Mouse (Mus musculus): Measurements from ENCODE around the gene Selenoo. TPM values are rescaled to one million over a fixed set of nuclear protein-coding genes. Genes with fewer than 3 reads are reported as not detected.

Gene Selenoo
- polyA plus RNA-seq, 1 experiment from 2014 or later, result 17.2 TPM

DNA sequence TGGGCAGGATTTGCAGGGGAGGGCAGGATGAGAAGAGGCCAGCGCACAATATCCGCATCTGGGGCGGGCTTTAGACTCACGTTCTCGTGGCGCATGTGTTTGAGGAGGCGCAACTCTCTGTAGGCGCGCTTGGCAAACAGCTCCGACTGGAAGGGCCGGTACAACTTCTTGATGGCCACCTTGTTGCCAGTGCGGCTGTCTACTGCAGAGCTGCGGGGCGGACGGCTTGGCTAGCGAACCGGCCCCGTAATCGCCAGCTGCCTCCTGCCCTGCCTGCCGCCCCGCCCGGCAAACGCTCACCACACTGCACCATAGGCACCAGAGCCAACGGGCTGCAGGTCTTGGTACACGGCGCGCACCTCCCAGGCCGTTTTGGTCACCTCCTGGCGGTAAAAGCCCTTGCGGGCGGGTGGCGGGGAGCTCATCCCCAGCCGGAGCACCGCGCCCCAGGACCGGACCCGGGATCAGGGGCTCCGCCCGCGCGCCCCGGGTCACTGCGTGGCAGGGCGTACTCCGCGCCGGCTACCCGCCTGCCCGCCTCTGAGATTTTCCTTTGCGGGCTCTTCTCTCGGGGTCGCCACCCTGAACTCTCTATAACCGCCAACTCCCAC lies 51.3 kb downstream of the Selenoo start:
- WGBS, result 0% methylated on average over 47 of the region's 53 CpGs
- no peaks in the 10 kb centered on the region for H3K9me3 ChIP-seq (ENCODE audit: control insufficient read depth, low read length)
- ATAC-seq (ENCODE audit: low FRiP score) (peak; percentile 44), DNase-seq (ENCODE audit: low spot score) (peak; percentile 59)
- H3K4me1 ChIP-seq (replicated peaks; ENCODE audit: control insufficient read depth, insufficient read depth, low read length), result peaks cover 2% of the 10 kb centered on the region; the same call in 1 of the 2 replicates
- no peaks in the 10 kb centered on the region for H3K36me3 ChIP-seq (ENCODE audit: control insufficient read depth, insufficient read depth, low read length)
- H3K27ac ChIP-seq (ENCODE audit: low read depth, low read length), result peak overlapping the region; percentile 62
- peak overlapping the region; percentile 55 for H3K4me3 ChIP-seq (ENCODE audit: low read depth, low read length)
- peak overlapping the region; percentile 98 for H3K4me2 ChIP-seq (replicated peaks; ENCODE audit: low read depth, low read length)
- H3K9ac ChIP-seq (ENCODE audit: low read depth, low read length), result peak overlapping the region; percentile 73
- H3K27me3 ChIP-seq (ENCODE audit: control insufficient read depth, insufficient read depth, low read length), result no peaks in the 10 kb centered on the region

DNA sequence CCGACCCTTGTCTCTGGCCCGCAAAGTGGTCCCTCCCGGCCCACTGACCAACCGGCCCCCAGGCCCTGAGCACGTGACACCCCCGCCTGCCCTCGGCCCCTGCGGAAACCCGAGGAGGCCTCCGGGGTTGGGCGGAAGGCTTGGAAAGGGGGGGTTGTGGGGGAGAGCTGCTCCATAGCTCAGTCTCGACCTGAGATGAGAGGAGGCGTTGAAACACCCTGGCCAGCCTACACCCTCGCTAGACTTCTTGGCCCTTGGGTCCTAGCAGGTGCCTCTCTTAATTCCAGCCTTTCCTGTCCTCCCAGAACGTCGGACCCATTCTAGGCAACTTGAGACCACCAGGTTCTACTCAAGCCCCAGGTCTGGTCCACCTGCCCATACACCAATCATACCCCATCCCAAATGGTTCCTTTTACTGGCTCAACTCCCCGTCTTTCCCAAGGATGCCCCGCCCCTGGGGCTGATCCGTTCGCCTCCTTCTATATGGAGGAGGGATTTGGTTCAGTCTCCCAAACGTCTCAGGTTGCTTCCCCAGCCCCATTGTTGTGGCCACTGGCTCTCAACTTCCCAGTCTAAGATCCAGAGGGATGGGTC lies 51.9 kb downstream of the Selenoo start, which contains the start of gene Mapk12:
Gene Mapk12, minus strand, starts transcription at position 45 of the 594 bp plus-strand sequence.
- Histone ChIP-seq H3K4me3 (ENCODE audit: low read depth, low read length) (peak within 1 kb of the TSS; percentile 55), H3K9ac (ENCODE audit: low read depth, low read length) (peak within 1 kb of the TSS; percentile 73), H3K4me2 (replicated peaks; ENCODE audit: low read depth, low read length) (peak within 1 kb of the TSS; percentile 98), H3K9me3 (ENCODE audit: control insufficient read depth, low read length) (no peaks in the 10 kb centered on the region), H3K36me3 (ENCODE audit: control insufficient read depth, insufficient read depth, low read length) (0 out of 2 replicates have a peak, but pooled peaks cover 2% of the 10 kb centered on the region), H3K27ac (ENCODE audit: low read depth, low read length) (peak within 1 kb of the TSS; percentile 62), H3K27me3 (ENCODE audit: control insufficient read depth, insufficient read depth, low read length) (no peaks in the 10 kb centered on the region), H3K4me1 (replicated peaks; ENCODE audit: control insufficient read depth, insufficient read depth, low read length) (peaks cover 2% of the 10 kb centered on the region; the same call in 1 of the 2 replicates)
- WGBS, result 2% methylated on average over 19 of the region's 21 CpGs
- DNase-seq (ENCODE audit: low spot score) (peak; percentile 70), ATAC-seq (ENCODE audit: low FRiP score) (peak; percentile 79)

DNA sequence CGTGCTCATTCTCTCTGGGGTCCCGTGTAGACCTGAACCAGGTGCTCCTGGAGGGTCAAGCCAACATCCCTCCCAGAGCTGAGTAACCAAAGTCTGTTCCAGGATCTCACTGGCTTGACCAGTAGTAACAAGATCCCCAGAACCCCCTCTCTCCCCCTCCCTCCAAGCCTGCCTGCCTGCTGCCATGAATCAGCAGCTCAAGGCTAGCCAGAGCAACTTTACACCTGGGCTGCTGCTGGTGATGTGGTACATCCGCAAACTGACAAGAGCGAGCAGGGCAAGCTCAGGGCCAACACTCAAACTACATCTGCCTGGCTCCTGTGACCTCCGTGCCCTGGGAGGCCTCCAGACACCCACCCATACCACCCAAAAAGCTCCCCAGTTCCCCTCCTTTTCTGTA lies 52.6 kb downstream of the Selenoo start:
- H3K36me3 ChIP-seq (ENCODE audit: control insufficient read depth, insufficient read depth, low read length), result 0 out of 2 replicates have a peak, but pooled peaks cover 5% of the 10 kb centered on the region
- H3K4me1 ChIP-seq (replicated peaks; ENCODE audit: control insufficient read depth, insufficient read depth, low read length), result peaks cover 2% of the 10 kb centered on the region; the same call in 1 of the 2 replicates
- H3K9me3 ChIP-seq (ENCODE audit: control insufficient read depth, low read length), result no peaks in the 10 kb centered on the region
- 0 out of 2 replicates have a peak, but pooled peaks cover 2% of the 10 kb centered on the region for H3K27me3 ChIP-seq (ENCODE audit: control insufficient read depth, insufficient read depth, low read length)
- WGBS, result 32% methylated on average over 5 of the region's 5 CpGs
- no peak overlapping the region for H3K9ac ChIP-seq (ENCODE audit: low read depth, low read length)
- ATAC-seq (ENCODE audit: low FRiP score) (no peak), DNase-seq (ENCODE audit: low spot score) (no peak)
- H3K27ac ChIP-seq (ENCODE audit: low read depth, low read length), result no peak overlapping the region
- H3K4me2 ChIP-seq (replicated peaks; ENCODE audit: low read depth, low read length), result no peak overlapping the region
- H3K4me3 ChIP-seq (ENCODE audit: low read depth, low read length), result no peak overlapping the region

DNA sequence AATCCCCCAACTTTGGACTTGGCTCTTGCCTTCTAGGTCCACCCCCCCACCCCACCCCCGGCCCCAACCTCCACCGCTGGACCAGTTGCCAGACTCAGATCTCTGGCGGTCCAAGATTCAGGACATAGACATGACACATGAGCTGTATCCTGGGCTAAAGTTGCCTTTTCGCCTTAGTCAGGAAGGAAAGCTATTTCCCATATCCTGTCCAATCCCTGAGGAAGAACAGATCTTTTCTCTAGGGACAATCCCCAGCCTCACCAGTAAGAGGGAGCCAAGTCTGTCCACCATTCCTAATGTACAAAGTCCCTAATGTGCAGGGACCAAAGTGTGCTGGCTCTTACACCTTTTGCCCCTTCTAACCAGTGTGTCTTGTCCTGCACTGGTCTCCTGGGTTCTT lies 53.0 kb downstream of the Selenoo start:
- no peak for ATAC-seq (ENCODE audit: low FRiP score)
- no peak overlapping the region for H3K4me3 ChIP-seq (ENCODE audit: low read depth, low read length)

DNA sequence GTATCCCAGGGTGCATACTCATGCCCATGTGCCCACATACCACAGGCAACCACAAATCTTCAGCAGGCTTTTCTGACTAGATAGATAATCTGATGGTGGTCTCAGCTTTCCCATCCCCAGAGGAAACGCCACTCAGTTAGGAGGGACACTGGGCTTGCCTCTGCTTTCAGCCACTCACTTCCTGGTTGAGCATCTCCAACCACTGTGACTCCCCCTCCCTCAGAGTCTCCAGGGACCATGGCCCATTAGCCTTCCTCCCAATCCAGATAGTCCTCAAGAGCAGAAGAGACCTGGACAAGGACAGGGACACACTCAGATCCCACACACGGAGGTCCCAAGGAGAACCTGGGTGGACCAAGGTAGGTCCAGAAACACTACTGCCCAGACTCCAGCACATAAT lies 54.2 kb downstream of the Selenoo start:
- H3K4me2 ChIP-seq (replicated peaks; ENCODE audit: low read depth, low read length), result no peak overlapping the region
- 0 out of 2 replicates have a peak, but pooled peaks cover 5% of the 10 kb centered on the region for H3K36me3 ChIP-seq (ENCODE audit: control insufficient read depth, insufficient read depth, low read length)
- no peak overlapping the region for H3K4me3 ChIP-seq (ENCODE audit: low read depth, low read length)
- H3K27ac ChIP-seq (ENCODE audit: low read depth, low read length), result no peak overlapping the region
- 78% methylated on average over 2 of the region's 2 CpGs for WGBS
- no peaks in the 10 kb centered on the region for H3K9me3 ChIP-seq (ENCODE audit: control insufficient read depth, low read length)
- DNase-seq (ENCODE audit: low spot score) (no peak), ATAC-seq (ENCODE audit: low FRiP score) (no peak)
- H3K27me3 ChIP-seq (ENCODE audit: control insufficient read depth, insufficient read depth, low read length), result peaks cover 5% of the 10 kb centered on the region; the same call in 1 of the 2 replicates
- H3K4me1 ChIP-seq (replicated peaks; ENCODE audit: control insufficient read depth, insufficient read depth, low read length), result peaks cover 8% of the 10 kb centered on the region; the same call in 1 of the 2 replicates
- no peak overlapping the region for H3K9ac ChIP-seq (ENCODE audit: low read depth, low read length)

More for the DNA sequence above, 53.0 kb downstream of the Selenoo start:
- no peaks in the 10 kb centered on the region for H3K9me3 ChIP-seq (ENCODE audit: control insufficient read depth, low read length)
- WGBS, result 59% methylated on average over 4 of the region's 4 CpGs
- H3K27me3 ChIP-seq (ENCODE audit: control insufficient read depth, insufficient read depth, low read length), result 0 out of 2 replicates have a peak, but pooled peaks cover 2% of the 10 kb centered on the region
- H3K4me1 ChIP-seq (replicated peaks; ENCODE audit: control insufficient read depth, insufficient read depth, low read length), result peaks cover 2% of the 10 kb centered on the region; the same call in 1 of the 2 replicates
- H3K9ac ChIP-seq (ENCODE audit: low read depth, low read length), result no peak overlapping the region
- H3K36me3 ChIP-seq (ENCODE audit: control insufficient read depth, insufficient read depth, low read length), result 0 out of 2 replicates have a peak, but pooled peaks cover 5% of the 10 kb centered on the region
- DNase-seq (ENCODE audit: low spot score), result no peak
- no peak overlapping the region for H3K4me2 ChIP-seq (replicated peaks; ENCODE audit: low read depth, low read length)
- H3K27ac ChIP-seq (ENCODE audit: low read depth, low read length), result no peak overlapping the region

DNA sequence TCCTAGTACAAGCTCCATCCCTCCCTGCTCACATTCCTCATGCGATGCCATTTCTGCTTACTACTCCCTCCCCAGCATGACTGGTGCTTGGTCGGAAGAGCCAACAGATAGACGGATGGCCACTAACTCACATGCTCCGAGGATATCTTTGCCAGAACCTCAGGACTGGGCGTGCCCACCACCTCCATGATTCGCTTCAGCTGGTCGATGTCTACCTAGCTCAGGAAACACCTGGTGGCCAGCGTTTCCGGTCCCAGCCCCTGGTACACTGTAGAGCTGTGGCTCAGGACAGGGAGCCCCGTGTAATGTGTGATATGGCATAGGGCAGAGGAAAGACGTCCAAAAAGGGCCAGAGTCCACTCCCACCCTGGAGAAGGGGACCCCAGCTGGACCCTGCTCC lies 56.1 kb downstream of the Selenoo start:
- DNase-seq (ENCODE audit: low spot score) (no peak), ATAC-seq (ENCODE audit: low FRiP score) (no peak)
- no peaks in the 10 kb centered on the region for H3K9me3 ChIP-seq (ENCODE audit: control insufficient read depth, low read length)
- H3K27ac ChIP-seq (ENCODE audit: low read depth, low read length), result no peak overlapping the region
- no peak overlapping the region for H3K4me3 ChIP-seq (ENCODE audit: low read depth, low read length)
- H3K4me1 ChIP-seq (replicated peaks; ENCODE audit: control insufficient read depth, insufficient read depth, low read length), result peaks cover 10% of the 10 kb centered on the region; the same call in 1 of the 2 replicates
- peaks cover 7% of the 10 kb centered on the region; the same call in 1 of the 2 replicates for H3K27me3 ChIP-seq (ENCODE audit: control insufficient read depth, insufficient read depth, low read length)
- H3K4me2 ChIP-seq (replicated peaks; ENCODE audit: low read depth, low read length), result no peak overlapping the region
- no peak overlapping the region for H3K9ac ChIP-seq (ENCODE audit: low read depth, low read length)
- 93% methylated on average over 11 of the region's 11 CpGs for WGBS
- H3K36me3 ChIP-seq (ENCODE audit: control insufficient read depth, insufficient read depth, low read length), result 0 out of 2 replicates have a peak, but pooled peaks cover 5% of the 10 kb centered on the region

DNA sequence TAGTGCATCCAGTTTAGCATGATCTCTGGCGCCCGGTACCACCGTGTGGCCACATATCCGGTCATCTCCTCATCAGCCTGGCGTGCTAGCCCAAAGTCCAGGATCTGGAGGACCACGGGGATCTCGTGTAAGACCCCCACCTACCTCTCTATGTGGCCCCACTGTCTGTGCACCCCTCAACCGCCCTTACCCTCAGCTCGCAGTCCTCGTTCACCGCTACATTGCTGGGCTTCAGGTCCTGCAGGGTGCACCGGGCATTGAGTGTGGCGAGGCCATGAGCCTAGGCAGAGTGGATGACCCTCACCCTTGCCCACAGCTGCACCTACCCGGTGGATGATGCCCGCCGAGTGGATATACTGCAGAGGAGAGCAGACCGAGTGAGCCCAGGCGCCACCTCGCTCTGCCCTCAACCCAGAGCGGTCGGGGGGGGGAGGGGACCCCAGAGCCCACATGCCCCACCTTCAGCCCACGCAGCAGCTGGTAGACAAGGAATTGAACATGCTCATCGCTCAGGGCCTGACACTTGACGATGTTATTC lies 57.0 kb downstream of the Selenoo start:
- Histone ChIP-seq H3K36me3 (ENCODE audit: control insufficient read depth, insufficient read depth, low read length) (0 out of 2 replicates have a peak, but pooled peaks cover 5% of the 10 kb centered on the region), H3K27me3 (ENCODE audit: control insufficient read depth, insufficient read depth, low read length) (peaks cover 7% of the 10 kb centered on the region; the same call in 1 of the 2 replicates), H3K27ac (ENCODE audit: low read depth, low read length) (no peak overlapping the region), H3K9ac (ENCODE audit: low read depth, low read length) (no peak overlapping the region), H3K4me1 (replicated peaks; ENCODE audit: control insufficient read depth, insufficient read depth, low read length) (peaks cover 11% of the 10 kb centered on the region; the same call in 1 of the 2 replicates), H3K4me3 (ENCODE audit: low read depth, low read length) (no peak overlapping the region; the same call in 1 of the 2 replicates), H3K9me3 (ENCODE audit: control insufficient read depth, low read length) (no peaks in the 10 kb centered on the region), H3K4me2 (replicated peaks; ENCODE audit: low read depth, low read length) (peak overlapping the region; percentile 90; the same call in 1 of the 2 replicates)
- 74% methylated on average over 24 of the region's 24 CpGs for WGBS
- no peak for ATAC-seq (ENCODE audit: low FRiP score)
- DNase-seq (ENCODE audit: low spot score), result no peak

DNA sequence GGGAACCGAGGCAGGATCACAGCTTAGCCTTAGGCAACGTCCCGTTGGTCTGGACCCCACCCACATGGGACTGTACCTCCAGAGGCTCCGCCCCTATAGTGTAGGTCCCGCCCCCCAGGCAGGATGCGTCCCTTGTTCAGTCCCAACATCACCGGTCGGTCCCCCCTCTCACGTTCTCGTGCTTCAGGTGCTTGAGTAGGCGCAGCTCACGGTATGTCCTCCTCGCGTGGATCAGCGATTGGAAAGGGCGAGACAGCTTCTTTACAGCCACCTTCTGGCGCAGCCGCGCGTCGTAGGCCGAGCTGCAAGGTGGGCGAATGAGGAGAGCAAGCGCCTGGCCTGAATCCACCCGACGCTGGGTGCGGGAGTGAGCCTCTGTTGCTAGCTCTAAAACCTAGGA lies 57.7 kb downstream of the Selenoo start:
- H3K27ac ChIP-seq (ENCODE audit: low read depth, low read length), result no peak overlapping the region
- peak overlapping the region; percentile 53 for H3K9ac ChIP-seq (ENCODE audit: low read depth, low read length)
- ATAC-seq (ENCODE audit: low FRiP score), result 0 out of 2 replicates have a peak, but pooled peaks have one; percentile 13
- peak; percentile 55 for DNase-seq (ENCODE audit: low spot score)
- H3K4me3 ChIP-seq (ENCODE audit: low read depth, low read length), result peak overlapping the region; percentile 83
- H3K36me3 ChIP-seq (ENCODE audit: control insufficient read depth, insufficient read depth, low read length), result 0 out of 2 replicates have a peak, but pooled peaks cover 5% of the 10 kb centered on the region
- H3K4me1 ChIP-seq (replicated peaks; ENCODE audit: control insufficient read depth, insufficient read depth, low read length), result peaks cover 11% of the 10 kb centered on the region; the same call in 1 of the 2 replicates
- H3K27me3 ChIP-seq (ENCODE audit: control insufficient read depth, insufficient read depth, low read length), result peaks cover 7% of the 10 kb centered on the region; the same call in 1 of the 2 replicates
- peak overlapping the region; percentile 90 for H3K4me2 ChIP-seq (replicated peaks; ENCODE audit: low read depth, low read length)
- H3K9me3 ChIP-seq (ENCODE audit: control insufficient read depth, low read length), result no peaks in the 10 kb centered on the region
- WGBS, result 3% methylated on average over 27 of the region's 27 CpGs

Measured in hindbrain, embryonic 11.5 days (tissue).